Comparison of ENCODE assay signal across 9 mouse cellular contexts in the genomic region with DNA sequence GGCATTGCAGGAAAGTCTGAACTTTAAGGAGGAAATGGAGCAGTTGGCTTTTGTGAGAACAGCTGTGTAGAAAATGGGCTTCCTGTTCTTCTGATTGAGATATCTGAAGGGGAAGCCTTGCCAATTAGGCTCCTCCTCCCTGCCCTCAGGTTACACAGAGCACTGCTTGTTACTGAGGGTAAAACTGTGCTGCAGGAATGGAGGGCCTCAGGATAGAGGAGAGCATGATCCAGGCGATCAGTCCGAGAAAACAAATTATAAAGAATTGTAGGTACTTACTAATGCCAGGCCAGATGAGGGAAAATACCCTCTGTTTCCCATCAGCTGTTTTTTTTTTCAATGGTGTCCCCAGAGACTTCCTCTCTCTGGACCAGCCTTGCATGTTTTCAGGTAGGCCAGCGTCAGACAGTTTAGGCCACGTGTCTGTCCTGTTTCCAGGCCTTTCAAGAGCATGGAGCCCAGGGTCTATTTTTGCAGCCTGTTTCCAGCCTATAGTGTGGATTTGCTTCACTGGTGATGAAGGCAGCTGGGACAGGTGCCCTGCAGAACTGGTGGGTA.
DNase-seq lines count a peak whose midpoint lies in the region; ATAC-seq lines count a peak whose summit lies in the region.
"Had no signal": no experiment of that assay in that cellular context is flagged by ENCODE, and none has a peak within 500 bp of the region (broad histone marks: within the 10 kb centered on the region; RNA-seq: fewer than 3 reads in every experiment).

No protein-coding gene starts in this region.

- no peaks in the 10 kb centered on the region for H3K36me3 ChIP-seq in kidney, embryonic 14.5 days (ENCODE audit: control insufficient read depth, insufficient read depth, low read length)
- no peaks in the 10 kb centered on the region for H3K36me3 ChIP-seq in limb, embryonic 13.5 days
- H3K36me3 ChIP-seq: limb, embryonic 15.5 days had no signal

- H3K4me3 ChIP-seq in kidney, embryonic 14.5 days (ENCODE audit: low read length): no peak overlapping the region
- no peak overlapping the region for H3K4me3 ChIP-seq in limb, embryonic 13.5 days
- H3K4me3 ChIP-seq: limb, embryonic 15.5 days had no signal

- H3K27ac ChIP-seq in kidney, embryonic 14.5 days (ENCODE audit: low read depth, low read length): no peak overlapping the region
- H3K27ac ChIP-seq in limb, embryonic 13.5 days: no peak overlapping the region; the same call in 1 of the 2 replicates
- H3K27ac ChIP-seq: limb, embryonic 15.5 days had no signal

- H3K9ac ChIP-seq in kidney, embryonic 14.5 days (ENCODE audit: low read depth, low read length): no peak overlapping the region
- H3K9ac ChIP-seq in limb, embryonic 13.5 days: no peak overlapping the region
- H3K9ac ChIP-seq: limb, embryonic 15.5 days had no signal

- no peaks in the 10 kb centered on the region for H3K4me1 ChIP-seq in kidney, embryonic 14.5 days (ENCODE audit: control insufficient read depth, insufficient read depth, low read length)
- peaks cover 20% of the 10 kb centered on the region for H3K4me1 ChIP-seq in limb, embryonic 13.5 days

- no peak overlapping the region for H3K4me2 ChIP-seq in kidney, embryonic 14.5 days (replicated peaks; ENCODE audit: low read depth, low read length)
- no peak overlapping the region for H3K4me2 ChIP-seq in limb, embryonic 13.5 days (replicated peaks)
- H3K4me2 ChIP-seq: limb, embryonic 15.5 days had no signal

- intact Hi-C loops in left cerebral cortex, postnatal 14 days (cut with DNase I): no loop called here

- peak; percentile 66; the same call in 1 of the 2 replicates for ATAC-seq in kidney, embryonic 14.5 days (ENCODE audit: low FRiP score, low TSS enrichment)
- 0 out of 2 replicates have a peak, but pooled peaks have one; percentile 21 for ATAC-seq in limb, embryonic 13.5 days (ENCODE audit: low FRiP score, low read depth)
- ATAC-seq in neutrophil, adult 5-6 weeks (ENCODE audit: extremely low read depth, insufficient number of reproducible peaks, low FRiP score, poor library complexity, severe bottlenecking): peak; percentile 23; the same call in 1 of the 2 replicates

- no peak for DNase-seq in kidney, adult 8-10 months
- DNase-seq in embryo, embryonic 10.5 days (ENCODE audit: low spot score): peak; percentile 20
- no peak for DNase-seq in layer of hippocampus, adult 8-10 months (ENCODE audit: low spot score in 2 of 2)
- DNase-seq in left cerebral cortex, postnatal 14 days (ENCODE audit: low spot score in 2 of 2): no peak
- no peak for DNase-seq in c-Kit-positive CD71-positive TER-119-positive erythroid progenitor cells, embryonic 14.5 days (ENCODE audit: low spot score)

- no peaks in the 10 kb centered on the region for H3K9me3 ChIP-seq in kidney, embryonic 14.5 days (ENCODE audit: control insufficient read depth, low read length)
- no peaks in the 10 kb centered on the region for H3K9me3 ChIP-seq in limb, embryonic 13.5 days
- H3K9me3 ChIP-seq: limb, embryonic 15.5 days had no signal

- H3K27me3 ChIP-seq in kidney, embryonic 14.5 days (ENCODE audit: control insufficient read depth, insufficient read depth, low read length): no peaks in the 10 kb centered on the region
- no peaks in the 10 kb centered on the region for H3K27me3 ChIP-seq in limb, embryonic 13.5 days
- H3K27me3 ChIP-seq: limb, embryonic 15.5 days had no signal

- 57% methylated on average over 4 of the region's 4 CpGs for WGBS in kidney, embryonic 14.5 days
- 32% methylated on average over 4 of the region's 4 CpGs for WGBS in limb, embryonic 13.5 days
